Mouse (Mus musculus) retina, postnatal 7 days (tissue): ENCODE results near the gene Adat3.

Experiments
- DNase-seq: peaks from one replicate; pipeline ENCODE4 v3.0.0-alpha.2; 2012; ENCODE audit warnings: low read depth, low spot score

The Adat3 gene

GRCm38 (mm10) chr10:80653156-80653720 lies 50.6 kb downstream of the Adat3 start:
- no peak for DNase-seq

GRCm38 (mm10) chr10:80654866-80655265 lies 52.2 kb downstream of the Adat3 start:
- no peak for DNase-seq

- no peak for DNase-seq
Measured at GRCm38 (mm10) chr10:80655406-80656129, 52.9 kb downstream of the Adat3 start.

GRCm38 (mm10) chr10:80656130-80656862 lies 53.6 kb downstream of the Adat3 start:
- peak; percentile 94 for DNase-seq

- DNase-seq: no peak
Measured at GRCm38 (mm10) chr10:80656863-80657623, 54.4 kb downstream of the Adat3 start, which contains the start of gene Btbd2. TSS of gene Btbd2 (minus strand) at chr10:80657071.
